Mouse (Mus musculus) megakaryocyte, adult 5-6 weeks (primary cell): ENCODE results near the gene Ppp1r16b. TPM values are rescaled to one million over a fixed set of nuclear protein-coding genes. Genes with fewer than 3 reads are reported as not detected.

ENCODE experiments used
- ATAC-seq: 2 replicates; pipeline ENCODE4 v1.8.0; 2016; ENCODE audit warnings: mild to moderate bottlenecking, inconsistent platforms; ENCODE audit not compliant: poor library complexity, severe bottlenecking
- total RNA-seq, 2 experiments: library from RNA; stranded (forward) in 1 of 2; stranded (reverse) in 1 of 2; fragments of 153-499, 151-499 nt in 1 of 2; fragments of 221-1000, 200-1000 nt in 1 of 2; gene quantifications; 2 replicates each; pipeline versions ENCODE4 v1.2.3 to v1.2.4; 2015 to 2017

Ppp1r16b gene
- total RNA-seq, 2 experiments from 2014 or later = 0.58 to 0.70 TPM

DNA sequence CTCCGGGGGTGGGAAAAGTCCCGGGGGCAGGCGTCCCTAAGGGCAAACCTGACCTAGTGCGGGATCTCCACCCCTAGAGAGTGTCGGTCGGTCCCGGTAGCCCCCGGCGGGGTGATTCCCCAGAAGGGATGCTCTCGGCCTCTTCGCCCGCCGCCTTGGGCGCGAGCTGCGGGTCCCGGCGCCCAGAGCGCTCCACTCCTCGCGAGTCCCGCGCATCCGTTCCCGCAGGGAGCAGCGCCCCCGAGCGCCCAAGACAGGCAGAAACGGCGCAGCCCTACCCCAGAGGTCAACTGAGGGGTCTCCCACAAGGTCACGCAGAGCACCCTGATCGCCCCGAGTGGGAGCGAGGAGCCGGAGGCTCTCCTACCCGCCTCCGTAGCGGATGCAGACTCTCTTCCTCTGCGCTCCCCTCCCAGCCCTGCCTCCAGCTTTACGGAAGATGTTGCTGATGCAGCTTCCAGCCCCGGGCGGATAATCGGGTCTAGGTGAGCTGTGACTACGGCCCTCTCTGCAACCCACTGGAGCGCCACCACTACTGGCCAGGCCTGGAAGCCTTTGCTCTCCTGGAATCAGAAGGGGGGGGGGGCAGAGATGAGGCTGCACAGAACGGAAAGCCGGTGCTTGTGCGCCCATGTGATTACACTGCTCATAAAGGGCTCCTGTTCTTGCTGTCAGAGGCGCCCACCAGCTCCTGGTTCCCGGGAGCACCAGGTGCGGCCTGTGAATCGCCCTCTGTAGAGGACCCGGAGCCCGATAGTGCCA, 2.7 kb downstream of the Ppp1r16b start:
- ATAC-seq = no peak; the same call in 1 of the 2 replicates

DNA sequence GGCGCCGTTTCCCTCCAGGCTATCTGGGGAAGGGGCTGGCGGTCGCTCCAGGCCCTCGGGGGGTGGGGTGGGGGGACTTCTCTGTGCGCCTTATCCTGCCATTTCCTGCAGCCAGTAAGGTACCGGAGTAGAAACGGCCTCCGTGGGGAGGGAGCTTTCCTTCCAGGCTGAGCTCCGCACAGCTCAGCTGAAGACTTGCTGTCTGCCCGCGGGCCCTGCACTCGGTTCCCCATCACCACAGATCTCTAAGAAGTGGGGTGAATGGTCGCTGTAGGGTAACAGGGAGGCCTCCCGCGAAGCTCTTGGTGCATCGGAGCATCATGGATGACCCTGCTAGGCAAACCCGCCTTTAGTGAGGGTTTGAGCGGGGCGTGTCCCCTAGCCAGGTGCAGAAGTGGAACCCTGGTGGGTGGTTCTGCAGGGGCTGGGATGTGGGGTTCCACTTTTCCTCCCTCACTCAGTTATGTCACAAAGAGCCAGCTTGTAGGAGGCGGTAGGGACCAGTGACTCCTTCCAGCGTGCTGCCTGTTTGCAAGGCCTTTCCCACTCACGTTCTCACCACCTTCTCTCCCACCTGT, 3.3 kb downstream of the Ppp1r16b start:
- ATAC-seq = no peak

DNA sequence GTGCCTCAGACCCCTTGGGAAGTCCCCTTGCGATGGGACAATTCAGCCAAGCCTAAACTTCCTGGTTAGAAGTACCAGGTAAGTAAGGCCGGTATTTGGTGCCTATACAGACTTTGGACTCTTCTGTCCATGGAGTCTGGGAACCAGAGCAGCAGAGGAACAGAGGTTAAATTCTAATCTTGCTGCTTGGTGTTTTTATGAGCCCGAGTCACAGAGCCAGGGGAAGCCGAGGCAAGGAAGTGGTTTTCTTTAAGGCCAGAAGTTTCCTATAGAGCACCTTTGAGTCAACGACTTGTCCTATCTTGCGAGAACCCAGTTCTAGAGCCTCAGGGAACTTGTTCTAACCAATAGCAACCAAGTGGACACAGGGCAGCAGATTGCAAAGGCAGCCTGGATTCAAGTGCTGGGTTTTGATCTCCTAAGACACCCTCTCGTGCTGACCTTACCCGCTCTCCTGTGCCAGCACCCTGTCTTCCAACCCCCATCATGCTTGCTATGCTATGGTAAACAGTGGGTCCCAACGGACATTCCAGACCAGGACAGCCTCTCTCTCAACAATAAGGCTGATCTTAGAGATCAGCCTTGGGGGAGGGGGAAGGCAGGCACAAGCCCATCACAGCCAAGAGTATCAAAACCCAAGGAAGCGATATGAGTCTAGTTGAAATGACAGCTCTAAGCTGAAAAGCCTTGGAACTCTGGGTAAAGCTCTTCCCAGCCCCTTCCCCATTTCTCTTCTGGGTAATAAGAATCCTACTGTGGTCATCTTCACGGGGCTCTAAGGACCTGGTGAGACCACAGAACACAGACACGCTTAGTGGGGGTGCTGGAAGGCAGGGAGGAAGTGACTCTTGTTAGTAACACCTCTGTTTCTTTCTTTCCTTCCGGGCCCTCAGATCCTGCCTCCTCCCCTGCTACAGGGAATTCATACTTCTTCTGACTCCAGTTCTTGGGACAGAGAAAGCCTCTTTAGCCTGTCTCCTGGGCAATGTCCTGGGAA, 4.3 kb downstream of the Ppp1r16b start:
- ATAC-seq = no peak

GRCm38 (mm10) chr2:158670571-158670970, 5.4 kb downstream of the Ppp1r16b start:
- ATAC-seq = no peak

DNA sequence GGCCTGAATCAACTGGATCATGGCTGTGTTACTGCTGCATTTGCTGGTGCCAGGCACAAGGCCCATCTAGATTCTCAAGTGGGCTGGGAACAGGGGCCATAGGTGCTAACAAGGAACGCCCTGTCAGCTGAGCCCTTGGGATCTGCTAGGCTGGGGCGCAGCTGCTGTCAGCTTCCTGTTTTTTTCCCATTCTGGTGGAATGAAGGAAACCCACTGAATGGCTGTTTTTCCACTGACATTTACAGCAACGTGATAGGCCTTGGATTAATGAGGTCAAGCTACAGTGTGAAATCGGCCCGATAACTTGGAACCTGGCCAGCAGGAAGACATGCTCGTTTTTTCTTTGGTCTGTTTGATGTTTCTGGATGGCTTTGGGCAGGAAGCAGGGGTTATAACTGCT, 7.6 kb downstream of the Ppp1r16b start:
- no peak for ATAC-seq

DNA sequence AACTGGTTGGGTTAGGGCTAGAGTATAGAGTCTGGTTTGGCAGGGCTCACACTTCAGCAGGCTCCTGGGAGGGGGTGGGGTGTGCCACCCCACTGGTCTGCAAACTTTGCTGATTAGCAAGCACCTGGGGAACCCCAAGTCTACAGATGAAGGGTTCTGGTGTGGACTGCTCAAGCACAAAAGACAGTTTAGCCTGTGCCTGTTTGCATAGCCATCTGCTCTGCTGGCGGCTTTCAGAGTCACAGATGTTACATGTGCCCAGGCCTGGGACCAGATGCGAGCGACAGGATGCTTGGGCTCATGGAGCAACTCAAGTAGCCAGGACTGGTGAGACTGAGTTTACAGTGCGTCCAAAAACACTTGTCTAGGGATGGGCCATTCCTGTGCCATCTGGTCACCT, 8.3 kb downstream of the Ppp1r16b start:
- no peak for ATAC-seq

GRCm38 (mm10) chr2:158674131-158674530, 8.9 kb downstream of the Ppp1r16b start:
- ATAC-seq = no peak

GRCm38 (mm10) chr2:158674759-158675158, 9.6 kb downstream of the Ppp1r16b start:
- ATAC-seq = no peak

GRCm38 (mm10) chr2:158675161-158675560, 10.0 kb downstream of the Ppp1r16b start:
- ATAC-seq = no peak

- no peak for ATAC-seq
Observed at GRCm38 (mm10) chr2:158675907-158676533, 10.8 kb downstream of the Ppp1r16b start.

DNA sequence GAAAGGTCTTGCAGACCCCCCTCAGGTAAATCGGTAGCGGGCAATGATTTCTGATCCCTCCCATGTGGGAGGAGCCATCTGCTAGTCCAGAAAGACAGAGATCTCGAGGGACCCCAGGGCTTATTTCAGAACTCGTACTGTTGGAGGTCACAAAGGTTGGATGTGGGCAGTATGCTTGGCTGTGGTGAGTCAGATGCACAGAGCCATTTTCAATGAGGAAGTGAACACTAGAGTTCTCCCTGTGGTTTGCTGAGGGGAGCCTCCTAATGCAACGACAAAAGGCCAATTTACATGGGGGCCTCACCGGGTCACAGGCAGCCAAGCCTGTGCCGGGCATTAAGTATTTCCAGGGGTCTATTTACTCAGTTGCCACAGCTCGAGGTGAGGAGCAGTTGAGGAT, 12.7 kb downstream of the Ppp1r16b start:
- ATAC-seq = peak; percentile 86

DNA sequence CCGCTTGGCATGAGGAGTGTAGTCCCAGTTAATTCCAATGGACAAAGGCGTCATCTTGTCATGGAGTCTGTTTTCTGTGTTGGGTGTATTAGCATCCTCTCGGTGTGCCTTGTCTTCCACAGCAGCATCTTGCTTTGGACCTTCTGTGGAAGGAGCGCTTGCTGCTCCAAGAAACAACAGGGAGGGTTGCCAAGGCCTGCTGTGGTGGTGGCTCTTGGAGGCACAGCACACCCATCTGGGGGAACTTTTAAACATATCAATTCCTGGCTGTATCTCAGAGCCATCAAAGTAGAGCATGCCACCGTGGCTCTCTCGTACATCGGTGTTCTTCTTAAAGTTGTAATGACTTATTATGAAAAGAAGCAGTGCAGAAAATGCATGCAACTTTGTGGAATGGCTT, 13.9 kb downstream of the Ppp1r16b start:
- ATAC-seq = no peak

- ATAC-seq = no peak
Observed at GRCm38 (mm10) chr2:158680357-158680889, 15.2 kb downstream of the Ppp1r16b start.

DNA sequence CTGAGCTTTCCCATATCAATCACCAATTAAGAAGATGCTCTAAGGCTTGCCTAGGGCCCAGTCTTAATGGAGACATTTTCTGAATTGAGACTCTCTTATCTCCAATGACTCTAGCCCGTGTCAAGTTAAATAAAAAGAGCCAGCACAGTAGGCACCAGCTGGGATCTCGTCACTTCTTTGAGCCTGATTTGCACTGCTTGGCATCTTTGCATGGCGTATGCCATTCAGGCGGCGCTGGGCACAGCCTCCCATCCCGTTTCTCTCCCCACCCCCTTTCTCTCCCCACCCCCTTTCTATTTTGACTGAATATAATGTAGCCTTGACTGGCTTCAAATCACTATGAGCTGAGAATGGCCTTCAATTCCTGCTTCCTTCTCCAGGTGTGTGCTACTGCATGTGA, 16.5 kb downstream of the Ppp1r16b start:
- ATAC-seq = no peak

GRCm38 (mm10) chr2:158682344-158683037, 17.3 kb downstream of the Ppp1r16b start:
- peak; percentile 69 for ATAC-seq

- ATAC-seq = peak; percentile 71
Observed at GRCm38 (mm10) chr2:158683038-158683413, 17.8 kb downstream of the Ppp1r16b start.

DNA sequence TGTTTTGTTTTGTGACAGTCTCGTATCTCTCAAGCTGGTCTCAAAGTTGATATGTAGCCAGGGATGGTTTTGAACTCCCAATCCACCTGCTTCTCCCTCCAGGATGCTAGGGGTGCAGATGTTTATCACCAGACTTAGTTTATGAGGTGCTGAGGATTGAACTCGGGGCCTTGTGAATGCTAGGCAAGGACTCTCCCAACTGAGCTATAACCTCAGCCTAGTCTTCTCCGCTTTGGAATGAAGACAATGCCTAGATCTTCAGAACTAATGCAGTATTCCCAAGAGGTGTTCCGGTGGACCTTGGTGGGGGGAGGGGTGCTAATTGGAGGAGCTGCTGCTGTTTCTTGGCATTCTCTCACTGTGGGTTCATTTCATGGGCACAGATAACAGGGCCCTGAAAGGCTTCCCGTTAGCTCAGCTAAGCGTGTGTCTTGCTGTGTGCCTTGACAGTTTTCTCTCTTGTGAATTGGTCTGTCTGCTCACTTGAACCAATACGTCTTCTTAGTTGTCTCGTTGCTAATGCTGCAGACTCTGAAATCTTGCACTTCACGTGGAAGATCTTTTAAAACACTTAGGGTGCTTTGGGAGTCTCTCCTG, 19.1 kb downstream of the Ppp1r16b start:
- ATAC-seq = no peak

DNA sequence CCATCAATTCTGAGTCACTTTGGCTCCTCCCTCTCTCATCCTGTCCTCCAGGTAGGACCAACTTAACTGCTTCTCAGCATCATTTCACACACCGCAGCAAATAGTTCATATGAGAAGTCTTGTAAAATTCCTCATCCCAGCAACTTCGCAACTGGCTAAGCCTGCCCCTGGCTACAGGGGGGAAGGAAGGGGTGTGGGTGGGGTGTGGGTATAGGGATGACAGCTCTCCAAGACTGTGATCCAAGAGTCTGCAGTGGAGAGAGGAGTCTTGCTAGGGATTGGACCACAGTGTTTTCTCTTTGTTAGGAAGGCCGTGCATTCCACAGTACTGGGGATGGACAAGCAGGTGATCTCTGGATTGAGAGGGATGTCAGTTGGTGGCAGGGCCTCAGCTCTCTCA, 19.7 kb downstream of the Ppp1r16b start:
- ATAC-seq = no peak

- no peak for ATAC-seq
Observed at GRCm38 (mm10) chr2:158686394-158686793, 21.2 kb downstream of the Ppp1r16b start.

DNA sequence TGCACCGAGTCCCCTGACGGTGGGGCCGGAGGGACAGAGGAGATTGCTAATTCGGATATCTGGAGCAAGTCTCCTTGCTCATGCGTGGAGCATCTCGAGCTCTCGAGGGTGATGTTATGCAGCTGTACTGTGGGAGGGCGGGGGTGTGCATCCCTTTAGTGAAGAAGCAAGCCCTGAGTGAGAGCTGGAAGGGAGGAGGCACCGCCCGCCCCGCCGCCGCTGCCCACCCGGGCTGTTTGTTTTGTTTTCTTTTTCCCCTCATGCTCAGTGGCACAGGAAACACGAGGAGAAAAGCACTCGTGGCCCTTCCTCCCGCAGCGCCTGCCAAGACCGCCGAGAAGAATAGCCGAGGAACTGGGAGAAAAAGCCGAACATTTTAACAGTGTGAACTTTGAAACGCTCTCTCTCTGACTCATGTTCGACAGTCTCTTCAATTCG, 22.6 kb downstream of the Ppp1r16b start:
- ATAC-seq = no peak
